Mouse (Mus musculus) left cerebral cortex, adult 9 months (tissue): ENCODE results near the gene Egfr.

Source experiments
- DNase-seq, 2 experiments: peaks; one replicate each; pipeline ENCODE4 v3.0.0; 2022; ENCODE audit warnings: low spot score in 2 of 2

Gene Egfr

GRCm38 (mm10) chr11:16895441-16896356, 143.7 kb downstream of the Egfr start:
- DNase-seq: peak; percentile 7 to 14

DNA sequence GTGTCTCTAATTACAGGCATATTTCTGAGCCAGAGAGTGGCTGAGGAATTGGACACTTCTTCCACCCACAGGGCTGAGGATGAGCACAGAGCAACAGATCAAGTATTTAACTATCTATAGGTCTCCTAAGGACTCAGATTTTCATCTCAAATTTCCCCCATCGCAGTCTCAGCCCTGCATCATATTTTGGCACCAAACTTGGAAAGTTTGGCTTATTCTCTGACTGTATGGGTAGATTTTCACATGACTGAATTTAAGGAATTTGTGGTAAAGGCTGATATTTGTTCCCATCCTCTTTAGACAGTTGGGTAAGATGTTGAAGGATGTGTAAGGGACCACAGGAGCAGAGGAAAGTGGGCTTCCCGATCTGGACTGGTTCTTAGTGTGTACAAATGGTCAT, 145.7 kb downstream of the Egfr start:
- no peak for DNase-seq

DNA sequence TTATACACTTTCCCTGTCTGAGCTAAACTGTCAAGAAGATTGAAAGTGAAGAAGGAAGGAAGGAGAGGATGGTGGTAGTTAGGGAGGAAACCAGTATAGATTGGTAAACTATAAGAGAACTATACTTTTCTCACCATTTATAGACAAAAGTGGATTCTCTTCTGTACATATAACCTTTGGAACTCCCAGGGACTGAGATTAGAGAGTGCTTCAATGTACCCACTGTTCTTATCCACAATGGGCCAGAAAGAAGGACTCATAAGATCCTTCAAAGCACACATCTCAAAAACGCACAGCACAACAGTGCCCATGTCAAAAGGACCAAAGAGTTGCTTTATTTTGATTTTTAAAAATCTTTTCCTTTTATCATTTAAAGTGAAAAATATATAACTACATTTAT, 148.2 kb downstream of the Egfr start:
- no peak for DNase-seq

- no peak for DNase-seq
Observed at GRCm38 (mm10) chr11:16900653-16901416, 148.8 kb downstream of the Egfr start.

GRCm38 (mm10) chr11:16904302-16905011, 152.5 kb downstream of the Egfr start:
- DNase-seq: peak; percentile 32 to 52

GRCm38 (mm10) chr11:16905012-16905332, 153.0 kb downstream of the Egfr start:
- DNase-seq: no peak

DNA sequence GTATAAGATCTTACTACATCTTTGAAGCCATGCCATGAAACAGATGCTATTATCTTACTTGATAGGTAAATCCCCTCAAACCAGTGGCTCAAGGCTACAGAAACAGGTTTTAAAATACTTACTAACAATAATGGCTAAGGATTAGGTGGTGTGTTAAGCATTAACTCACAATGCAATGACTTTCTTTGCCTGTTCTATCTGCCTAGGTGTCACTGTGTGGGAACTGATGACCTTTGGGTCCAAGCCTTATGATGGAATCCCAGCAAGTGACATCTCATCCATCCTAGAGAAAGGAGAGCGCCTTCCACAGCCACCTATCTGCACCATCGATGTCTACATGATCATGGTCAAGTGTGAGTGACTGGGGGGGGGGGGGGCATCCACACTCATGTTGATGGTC, 154.5 kb downstream of the Egfr start:
- DNase-seq: no peak

DNA sequence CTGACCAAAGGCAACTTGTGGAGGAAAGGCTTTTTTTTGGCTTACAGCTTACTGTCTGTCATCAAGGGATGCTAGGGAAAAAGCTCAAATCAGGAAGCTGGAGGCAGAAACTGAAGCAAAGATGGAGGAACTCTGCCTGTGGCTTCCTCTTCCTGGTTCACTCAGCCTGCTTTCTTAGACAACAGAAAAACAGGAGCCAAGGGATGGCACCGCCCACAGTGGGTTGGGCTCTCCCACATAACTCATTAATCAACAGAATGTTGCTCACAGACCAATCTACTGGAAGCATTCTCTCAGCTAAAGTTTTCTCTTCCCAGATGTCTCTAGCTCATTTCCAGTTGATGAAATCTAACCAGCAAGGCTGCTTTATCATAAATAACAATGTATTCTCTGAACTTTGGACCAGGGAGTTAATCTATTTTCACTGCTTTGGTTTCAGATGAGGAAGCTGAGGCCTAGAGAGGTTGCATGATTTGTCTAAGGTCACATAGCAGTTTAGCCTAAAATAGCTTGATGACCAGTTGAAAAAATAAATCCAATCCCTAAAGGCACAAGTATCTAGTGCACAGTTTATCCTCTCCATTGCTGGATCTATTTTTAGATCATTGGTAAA, 155.6 kb downstream of the Egfr start:
- DNase-seq: no peak

DNA sequence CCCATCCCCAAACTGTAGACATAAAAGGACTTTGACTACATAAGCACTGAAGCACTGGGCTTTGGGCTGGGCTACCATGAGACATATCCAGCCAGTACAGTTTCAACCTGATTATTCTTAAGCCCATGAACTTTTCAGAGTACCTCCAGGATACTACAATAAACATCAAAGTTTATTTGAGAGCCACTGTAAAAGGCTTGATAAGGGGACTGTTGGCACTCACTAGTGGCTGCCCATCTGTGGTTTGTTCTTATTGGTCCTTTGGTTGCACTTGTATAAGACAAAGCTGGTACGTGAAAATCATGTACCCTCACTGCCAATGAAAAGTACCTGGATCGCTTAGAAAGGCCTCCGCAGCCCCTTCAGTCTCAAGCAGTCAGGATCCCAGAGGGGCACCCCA, 162.8 kb downstream of the Egfr start:
- no peak for DNase-seq

GRCm38 (mm10) chr11:16915850-16916249, 163.8 kb downstream of the Egfr start:
- no peak for DNase-seq

DNA sequence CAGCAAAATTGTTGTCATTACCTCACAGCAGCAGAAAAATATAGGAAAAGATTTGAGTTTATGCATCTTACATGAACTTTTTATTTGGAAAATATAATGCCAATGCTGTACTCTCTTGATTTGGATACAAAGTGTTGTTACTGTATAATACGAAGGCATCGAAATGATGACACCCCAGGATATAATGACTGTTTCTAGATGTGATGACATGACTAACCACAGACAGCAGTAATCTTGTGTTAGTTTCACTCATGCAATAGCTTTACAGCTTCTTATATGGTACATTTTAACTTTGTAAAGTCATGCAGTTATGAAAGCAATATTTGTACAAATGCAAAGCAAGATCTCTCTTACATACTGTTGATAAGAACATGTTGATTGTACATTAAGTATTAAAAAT, 165.5 kb downstream of the Egfr start:
- no peak for DNase-seq

DNA sequence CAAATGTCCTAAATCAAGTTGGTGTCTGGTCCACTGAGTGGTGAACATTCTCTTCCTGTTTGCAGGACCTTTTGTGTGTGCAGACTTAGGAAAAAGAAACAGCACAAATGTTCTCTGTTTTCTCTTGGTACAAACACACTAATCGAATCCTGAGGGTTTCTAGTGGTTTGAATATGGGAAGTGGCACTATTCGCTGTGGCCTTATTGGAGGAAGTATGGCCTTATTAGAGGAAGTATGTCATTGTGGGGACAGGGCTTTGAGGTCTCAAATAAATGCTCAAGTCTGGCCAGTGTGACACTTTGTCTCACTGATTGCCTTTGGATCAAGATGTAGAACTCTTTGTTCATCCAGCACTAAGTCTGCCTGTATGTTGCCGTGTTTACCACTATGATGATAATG, 180.2 kb downstream of the Egfr start:
- DNase-seq: no peak

DNA sequence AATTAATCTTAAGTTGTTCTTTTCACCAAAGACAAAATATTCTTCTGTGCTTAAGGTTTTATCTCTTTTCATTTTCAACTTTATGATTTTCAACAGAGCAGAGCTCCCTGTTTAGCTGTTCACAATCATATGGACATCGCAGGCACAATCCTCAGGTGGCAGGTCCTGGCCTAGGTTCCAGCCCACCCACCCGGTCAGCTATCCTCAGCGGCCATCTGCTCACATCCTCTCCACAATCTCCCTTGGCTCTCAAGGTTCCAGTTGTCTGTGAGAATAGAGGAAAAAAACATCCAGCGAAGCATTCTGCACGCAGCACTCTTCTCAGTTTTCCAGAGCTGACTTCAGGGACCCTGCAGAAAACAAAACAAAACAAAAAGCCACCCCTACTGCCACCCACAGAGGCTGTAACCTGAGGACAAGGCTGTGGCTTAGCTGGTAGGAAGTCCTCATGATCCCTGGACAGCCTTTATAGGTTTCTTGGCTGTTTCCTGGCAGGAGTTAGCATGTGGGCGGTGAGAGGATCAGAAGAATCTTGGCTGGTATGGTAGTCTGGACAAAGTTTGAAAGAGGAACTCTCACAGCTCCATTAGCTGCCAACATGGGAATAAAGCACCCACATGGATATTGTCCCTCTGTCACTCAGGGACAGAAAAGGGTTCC, 183.7 kb downstream of the Egfr start:
- no peak for DNase-seq

GRCm38 (mm10) chr11:16941103-16941793, 189.2 kb downstream of the Egfr start:
- peak in 1 of 2 experiments; percentile 8 for DNase-seq

DNA sequence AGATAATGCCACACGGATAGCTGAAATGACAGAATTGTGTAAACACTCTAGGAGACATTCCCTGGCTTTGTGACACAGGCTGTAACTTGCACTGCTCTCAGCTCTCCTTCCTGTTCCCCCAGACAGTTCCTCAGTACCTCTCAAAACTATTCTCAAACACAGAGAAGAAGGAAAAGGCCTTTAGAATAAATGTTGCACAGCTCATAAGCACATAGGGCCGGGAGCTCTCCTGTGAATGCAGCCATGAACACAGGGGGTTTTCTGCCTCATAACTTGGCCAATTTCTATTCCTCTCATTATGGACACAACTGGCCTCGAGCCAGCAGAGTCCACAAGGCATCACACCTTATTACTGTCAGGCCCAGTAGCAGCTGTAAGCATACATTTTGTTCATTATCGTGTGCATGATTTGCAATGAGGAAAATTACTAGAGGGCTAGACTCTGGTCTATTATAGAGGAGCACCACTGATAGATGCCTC, 190.0 kb downstream of the Egfr start:
- DNase-seq: no peak

DNA sequence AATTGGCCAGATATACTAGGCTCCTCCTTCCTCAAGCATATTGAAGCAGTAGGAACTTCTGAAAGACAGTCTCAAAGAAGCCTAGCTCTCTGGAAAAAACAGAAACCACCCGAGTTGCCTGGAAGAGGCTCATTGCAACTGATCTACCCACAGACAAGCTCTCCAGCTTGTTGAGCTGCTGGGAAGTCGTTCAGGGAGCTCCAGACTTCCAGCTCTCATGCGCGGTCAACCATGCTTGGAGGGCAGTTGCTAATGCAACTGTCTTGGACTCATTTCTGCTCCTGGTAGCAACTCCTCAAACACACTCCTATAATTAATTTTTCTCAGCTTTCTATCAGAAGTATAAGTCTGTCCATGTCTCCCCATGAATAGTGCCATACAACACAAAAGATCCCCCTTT, 191.0 kb downstream of the Egfr start:
- DNase-seq: no peak

DNA sequence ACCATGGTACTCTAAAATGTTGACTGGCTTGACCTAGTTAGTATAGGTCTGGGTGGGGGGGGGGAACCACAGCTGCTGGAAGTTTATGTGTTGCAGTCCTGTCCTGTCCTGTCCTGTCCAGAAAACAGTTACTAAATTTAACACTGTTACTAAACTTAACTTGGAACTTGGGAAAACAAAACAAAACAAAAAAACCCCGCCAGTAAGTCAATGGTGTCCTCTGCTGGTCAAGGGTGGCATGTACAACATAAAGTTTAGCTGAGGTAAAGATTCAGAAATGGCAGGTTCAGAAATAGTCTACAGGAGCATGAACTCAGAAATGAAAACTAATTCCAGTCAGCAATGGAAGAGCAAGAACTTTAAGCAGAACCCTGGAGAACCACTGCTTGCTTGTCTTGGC, 196.8 kb downstream of the Egfr start:
- DNase-seq: peak in 1 of 2 experiments; percentile 33

- no peak for DNase-seq
Observed at GRCm38 (mm10) chr11:16950226-16950975, 198.4 kb downstream of the Egfr start.

- peak; percentile 93 to 97 for DNase-seq
Observed at GRCm38 (mm10) chr11:16950976-16951760, 199.2 kb downstream of the Egfr start, which contains the start of gene Fbxo48. Fbxo48 (plus strand) TSS chr11:16951375.
